Mouse (Mus musculus) MEL (cell line): ENCODE measurements at regions not wholly inside any gene's neighbourhood (a gene's known extent, or its start where the extent isn't known, plus 50 kb on each side); places are given as distances from the start of the nearest gene placed in this dataset.

Experiments used
- CTCF ChIP-seq, 3 experiments: IDR thresholded peaks in 2 of 3; conservative IDR thresholded peaks in 1 of 3; 2 replicates each; pipeline ENCODE4 v1.5.1; 2011 to 2012; ENCODE audit warnings: low read length in 3 of 3, low read depth in 2 of 3, mild to moderate bottlenecking in 2 of 3, improper control_type of control experiment in 1 of 3, inconsistent platforms in 1 of 3, mixed read lengths in 1 of 3, moderate library complexity in 1 of 3; ENCODE audit not compliant: control insufficient read depth in 1 of 3, insufficient read depth in 1 of 3, poor library complexity in 1 of 3, severe bottlenecking in 1 of 3
- E2F4 ChIP-seq: IDR thresholded peaks from 2 replicates; pipeline ENCODE4 v1.6.1; 2011; ENCODE audit warnings: low read depth, low read length, improper control_type of control experiment, borderline replicate concordance
- EP300 ChIP-seq, 2 experiments: IDR thresholded peaks; 2 replicates each; pipeline ENCODE4 v1.6.1; 2011; ENCODE audit warnings: improper control_type of control experiment in 2 of 2, low read length in 2 of 2, low read depth in 1 of 2, mild to moderate bottlenecking in 1 of 2
- GATA1 ChIP-seq: IDR thresholded peaks from 2 replicates; pipeline ENCODE4 v1.6.1; 2011; ENCODE audit warnings: low read depth, low read length, improper control_type of control experiment
- MAX ChIP-seq: IDR thresholded peaks from 2 replicates; pipeline ENCODE4 v1.6.1; 2011; ENCODE audit warnings: low read length, improper control_type of control experiment
- NELFE ChIP-seq: IDR thresholded peaks from 2 replicates; pipeline ENCODE4 v1.6.1; 2011; ENCODE audit warnings: low read depth, low read length, improper control_type of control experiment
- NRF1 ChIP-seq: IDR thresholded peaks from 2 replicates; pipeline ENCODE4 v1.6.1; 2014; ENCODE audit warnings: low read depth, mild to moderate bottlenecking, inconsistent platforms, low read length, improper control_type of control experiment, moderate library complexity; ENCODE audit not compliant: poor library complexity, insufficient read depth, severe bottlenecking
- POLR2A ChIP-seq, 2 experiments: IDR thresholded peaks; 2 replicates each; pipeline ENCODE4 v1.6.1; 2011 to 2012; ENCODE audit warnings: low read length in 2 of 2, mild to moderate bottlenecking in 2 of 2, control low read depth in 1 of 2, improper control_type of control experiment in 1 of 2, low read depth in 1 of 2, moderate library complexity in 1 of 2; ENCODE audit not compliant: control insufficient read depth in 1 of 2, insufficient read depth in 1 of 2, poor library complexity in 1 of 2
- POLR2AphosphoS5 ChIP-seq: IDR thresholded peaks from 2 replicates; pipeline ENCODE4 v1.6.1; 2012; ENCODE audit warnings: low read depth, borderline replicate concordance, mild to moderate bottlenecking, inconsistent platforms, low read length, moderate library complexity, mixed read lengths
- TAL1 ChIP-seq: IDR thresholded peaks from 2 replicates; pipeline ENCODE4 v1.6.1; 2012; ENCODE audit warnings: mild to moderate bottlenecking, inconsistent platforms, low read length, moderate library complexity, mixed read lengths
- TBP ChIP-seq: IDR thresholded peaks from 2 replicates; pipeline ENCODE4 v1.8.0; 2011; ENCODE audit warnings: low read depth, low read length, improper control_type of control experiment
- ZNF384 ChIP-seq: IDR thresholded peaks from 2 replicates; pipeline ENCODE4 v1.6.1; 2012; ENCODE audit warnings: low read depth, mild to moderate bottlenecking, inconsistent platforms, low read length, improper control_type of control experiment

DNA sequence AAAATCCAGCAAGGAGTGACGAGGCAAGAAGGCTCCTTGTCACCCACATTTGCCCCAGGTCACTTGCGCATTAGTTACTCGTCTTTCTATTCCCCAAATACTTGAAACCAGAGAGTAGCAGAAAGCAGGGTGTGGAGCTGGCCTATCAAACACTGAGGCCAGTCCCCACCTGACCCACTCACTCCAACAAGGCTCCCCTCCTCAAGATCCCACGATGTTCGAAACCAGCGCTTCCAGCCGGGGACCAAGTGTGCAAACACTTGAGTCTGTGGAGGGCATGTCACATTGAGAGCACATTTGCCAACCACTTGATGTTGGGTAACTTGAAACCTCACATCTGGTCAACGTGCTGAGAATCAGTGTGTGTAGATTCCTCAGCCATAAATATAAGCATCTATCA is 148.4 kb upstream of the Sdk2 start:
- TF ChIP-seq TAL1 (no peak), MAX (no peak), POLR2AphosphoS5 (no peak), EP300 (IDR thresholded peaks at IDR 0.05; ENCODE audit: low read depth in 1 of 2, low read length in 2 of 2) (no peak), CTCF (IDR thresholded peaks at IDR 0.05 in 2 of 3, conservative IDR thresholded peaks at IDR 0.05 in 1 of 3; ENCODE audit: control insufficient read depth in 1 of 3, insufficient read depth in 1 of 3, low read depth in 2 of 3, low read length in 3 of 3, poor library complexity in 1 of 3, severe bottlenecking in 1 of 3) (no peak), NELFE (no peak), POLR2A (IDR thresholded peaks at IDR 0.05; ENCODE audit: control insufficient read depth in 1 of 2, insufficient read depth in 1 of 2, low read depth in 1 of 2, low read length in 2 of 2, poor library complexity in 1 of 2) (no peak), E2F4 (no peak), GATA1 (no peak), NRF1 (no peak), TBP (no peak), ZNF384 (no peak)
